Mouse (Mus musculus): ENCODE data around the gene Car5a.

The Car5a gene

DNA sequence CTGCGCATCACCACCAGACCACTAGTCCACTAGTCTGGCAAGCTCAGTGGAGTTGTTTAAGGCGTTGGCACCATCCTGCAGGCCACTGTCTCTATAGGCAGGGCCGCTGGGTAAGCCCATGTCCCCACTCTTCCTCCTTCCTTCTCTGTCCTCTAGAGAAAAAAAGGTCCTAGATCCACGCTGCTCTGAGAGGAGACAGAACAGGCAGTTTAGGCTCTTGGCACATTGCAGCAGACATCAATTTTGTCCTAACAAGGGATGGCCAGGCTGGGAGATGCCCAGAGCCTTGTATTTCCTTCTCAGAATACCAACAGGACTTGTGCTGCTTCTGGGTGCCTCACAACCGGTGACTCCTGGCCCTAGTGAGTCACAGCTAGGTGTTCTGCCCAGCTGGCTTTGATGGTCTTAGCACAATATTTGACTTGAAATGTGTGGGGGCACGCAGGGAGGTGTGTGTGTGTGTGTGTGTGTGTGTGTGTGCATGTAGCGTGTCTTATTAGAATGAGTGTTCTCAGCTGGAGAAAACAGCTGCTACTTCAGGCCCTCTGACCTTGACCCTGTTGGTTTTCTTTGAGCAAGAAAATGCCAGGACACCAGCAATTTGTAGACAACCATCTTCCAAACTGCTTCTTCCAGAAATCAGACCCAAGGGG is 66.8 kb downstream of the Car5a start:
- DNase-seq (ENCODE audit: low spot score) = no peak

DNA sequence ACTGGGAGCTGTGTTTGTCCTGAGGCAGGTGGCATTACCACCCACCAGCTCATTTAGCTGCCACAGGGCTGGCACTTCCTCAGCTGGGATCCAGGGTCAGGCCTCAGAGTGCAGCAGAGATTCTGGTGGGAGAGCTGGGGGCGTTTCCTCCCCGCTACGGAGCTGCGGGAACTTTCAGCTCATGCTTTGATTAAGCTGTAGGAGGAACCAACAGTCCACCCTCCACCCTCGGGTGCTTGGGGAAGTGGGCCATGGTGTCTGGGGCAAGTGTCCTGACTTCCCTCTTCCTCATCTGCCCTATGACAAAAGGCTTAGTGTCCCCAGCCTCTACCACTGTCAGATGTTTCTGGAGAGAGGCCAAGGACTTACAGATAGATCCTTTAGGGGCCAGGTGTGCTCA is 67.5 kb downstream of the Car5a start:
- no peak for DNase-seq (ENCODE audit: low spot score)

DNA sequence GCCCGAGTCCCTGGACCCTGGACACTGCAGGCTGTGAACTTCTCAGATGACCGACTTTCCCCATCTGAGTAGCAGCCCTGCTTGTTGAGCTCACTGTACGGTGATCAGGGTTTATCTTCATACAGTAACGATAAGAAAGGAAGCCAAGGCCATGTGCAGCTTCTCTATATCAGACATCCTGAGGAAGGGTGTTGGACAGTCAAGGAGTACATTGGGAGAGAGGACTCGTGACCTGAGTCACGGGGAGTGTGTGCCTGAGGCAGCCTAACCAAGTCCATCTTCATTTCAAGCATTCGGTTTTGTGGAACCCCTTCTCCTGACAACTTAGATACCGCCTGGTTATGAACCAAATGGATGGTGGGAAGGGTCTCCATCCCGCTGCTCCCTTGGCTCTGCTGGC is 69.2 kb downstream of the Car5a start:
- no peak for DNase-seq (ENCODE audit: low spot score)

DNA sequence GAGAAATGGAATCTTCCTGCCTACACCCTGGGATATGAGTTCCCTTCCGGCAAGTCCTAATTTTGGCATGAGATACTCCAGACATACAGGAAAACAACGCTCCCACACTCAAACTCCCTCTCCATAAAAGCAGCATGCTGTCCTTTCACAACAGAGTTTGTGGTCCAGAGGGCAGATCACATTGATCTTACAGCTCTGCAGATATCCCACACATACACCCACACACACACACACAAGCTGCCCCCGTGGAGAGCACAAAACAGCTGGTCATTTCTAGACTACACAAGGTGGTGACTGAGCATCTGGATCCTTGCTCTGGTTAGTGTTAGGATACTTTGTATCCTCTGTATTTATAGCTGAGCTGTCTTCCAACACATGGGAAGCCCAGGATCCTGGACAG is 69.7 kb downstream of the Car5a start:
- DNase-seq (ENCODE audit: low spot score) = peak; percentile 47

DNA sequence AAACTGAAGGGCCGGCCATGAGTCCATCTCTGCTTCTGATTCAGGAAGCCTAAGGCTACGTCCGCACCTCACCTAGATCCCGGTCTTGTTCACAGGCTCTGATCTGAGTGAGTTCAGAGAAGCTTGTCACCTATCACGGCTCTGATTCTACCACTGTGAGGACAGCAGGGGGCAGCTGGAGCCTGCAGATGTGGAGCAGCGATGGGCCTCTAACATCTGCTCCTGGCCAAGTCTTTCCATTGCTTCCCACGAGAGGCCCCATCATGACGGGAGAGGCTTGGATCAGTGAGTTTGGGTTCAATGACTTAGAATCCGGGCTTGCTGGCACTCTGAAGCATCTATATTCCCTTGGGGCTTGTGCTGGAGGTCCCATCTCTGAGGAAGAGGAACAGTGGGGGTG is 70.7 kb downstream of the Car5a start:
- DNase-seq (ENCODE audit: low spot score) = peak; percentile 54

DNA sequence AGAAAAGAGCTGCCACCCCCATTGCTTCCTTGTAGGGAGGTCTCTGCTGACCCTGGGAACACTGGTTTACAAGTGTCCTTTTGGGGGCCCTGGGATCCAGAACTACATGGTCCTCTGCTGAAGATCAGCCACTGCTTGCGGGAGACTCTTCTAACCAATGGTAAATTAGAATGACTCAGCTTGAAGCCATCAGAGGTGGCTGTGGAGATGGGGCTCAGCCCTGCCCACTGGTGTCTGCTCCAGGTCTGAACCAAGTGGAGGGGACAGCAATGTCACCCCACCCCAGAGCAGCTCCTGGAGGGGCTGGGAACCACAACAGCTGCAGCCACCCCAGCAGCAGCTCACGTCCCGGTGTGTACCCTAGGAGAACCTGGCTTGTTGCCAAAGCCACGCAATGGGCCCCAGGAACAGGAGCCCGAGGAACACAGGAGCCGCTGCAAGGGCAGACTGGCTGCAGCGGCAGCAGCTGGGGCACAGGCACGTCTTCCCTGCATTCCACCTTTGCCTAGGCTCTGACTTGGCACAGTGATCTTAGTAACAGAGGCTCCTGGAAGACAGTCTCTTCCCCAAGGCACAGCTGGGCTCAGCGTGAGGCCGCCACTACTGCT is 72.8 kb downstream of the Car5a start:
- no peak for DNase-seq (ENCODE audit: low spot score)

DNA sequence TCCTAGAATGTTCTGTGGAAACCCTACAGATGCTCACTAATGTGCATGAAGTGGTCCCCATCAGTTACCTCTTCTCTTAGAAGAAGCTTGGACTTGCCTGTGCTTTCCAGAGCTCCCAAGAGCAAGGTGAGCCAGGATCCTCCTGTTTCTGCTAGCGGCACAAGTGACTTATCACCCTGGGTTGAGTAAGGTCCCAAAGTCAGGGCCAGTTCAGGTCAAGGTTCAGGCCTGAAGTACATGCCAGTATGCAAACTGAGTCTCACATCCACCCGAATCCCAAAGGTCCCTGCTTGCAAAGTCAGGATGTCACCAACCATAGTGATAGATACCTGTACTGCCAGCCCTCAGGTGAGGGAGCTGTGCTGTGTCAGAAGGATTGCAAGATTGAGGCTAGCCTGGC is 74.5 kb downstream of the Car5a start:
- no peak for DNase-seq (ENCODE audit: low spot score)

DNA sequence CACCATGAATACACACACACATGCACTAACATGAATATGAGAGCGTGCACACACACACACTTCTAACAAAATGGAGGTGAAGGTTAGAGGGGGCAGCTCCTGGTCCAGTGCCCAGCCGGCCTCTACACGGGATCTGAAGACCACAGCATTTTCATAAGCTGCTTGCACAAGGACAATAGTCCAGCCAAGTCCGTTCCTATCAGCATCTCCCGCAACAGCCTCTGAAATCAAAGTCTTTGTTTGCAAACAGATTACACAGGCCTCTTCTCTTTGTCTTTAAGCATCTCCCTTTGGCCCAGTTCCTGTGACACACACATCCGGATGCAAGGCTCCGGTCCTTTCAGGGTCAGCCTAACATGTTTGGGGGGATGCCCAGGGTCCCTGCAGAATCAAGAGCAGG is 75.8 kb downstream of the Car5a start:
- DNase-seq (ENCODE audit: low spot score) = no peak

DNA sequence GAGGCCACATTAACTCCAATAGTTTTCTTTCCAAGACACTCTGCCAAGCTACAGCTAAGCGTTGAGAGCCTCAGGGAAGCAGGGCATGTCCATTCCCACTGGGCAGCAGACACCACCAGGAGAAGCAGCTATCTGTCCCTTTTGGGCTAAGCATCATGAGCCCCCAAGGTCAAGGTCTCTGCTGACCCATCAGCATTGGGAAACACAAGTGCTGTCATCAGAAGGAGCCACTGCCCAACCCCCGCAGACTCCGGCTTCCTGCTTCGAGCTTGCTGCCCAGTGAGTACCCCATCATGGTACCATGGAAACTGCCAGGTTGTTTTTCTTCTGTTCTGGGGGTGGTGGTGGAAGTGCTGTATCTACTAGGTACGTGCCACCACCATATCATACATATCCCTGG is 76.5 kb downstream of the Car5a start:
- DNase-seq (ENCODE audit: low spot score) = no peak

All from ovary, adult 18-20 months (tissue).